In the genomic region with DNA sequence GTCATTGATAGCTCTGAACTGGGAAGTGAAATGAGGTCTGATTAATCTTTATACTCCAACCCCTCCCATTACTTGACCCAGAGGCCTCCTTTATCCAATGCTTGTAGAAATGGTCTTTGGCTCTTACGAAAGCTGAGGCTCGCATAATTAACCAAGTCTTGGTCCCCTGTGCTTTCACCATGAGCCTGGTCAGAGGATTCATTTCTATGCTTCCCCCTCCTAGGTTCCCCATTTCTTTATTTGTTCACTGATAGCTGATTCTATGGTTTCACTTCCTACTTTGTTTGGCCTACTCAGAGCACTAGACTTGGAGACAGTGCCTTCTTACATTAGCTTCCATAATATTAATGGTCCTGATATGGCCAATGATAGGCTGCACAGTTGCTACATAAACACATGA, we compare ENCODE assay signal across 19 mouse cellular contexts. TPM values are rescaled to one million over a fixed set of nuclear protein-coding genes. Genes with fewer than 3 reads are reported as not detected.
A peak's percentile ranks its signal among the peaks of the same experiment; 100 is the strongest.
DNase-seq lines count a peak whose midpoint lies in the region; ATAC-seq and TF ChIP-seq lines count a peak whose summit lies in the region.
"Had no signal": no experiment of that assay in that cellular context is flagged by ENCODE, and none has a peak within 500 bp of the region (broad histone marks: within the 10 kb centered on the region; RNA-seq: fewer than 3 reads in every experiment).

No protein-coding gene starts in this region.

- no peaks in the 10 kb centered on the region for H3K79me2 ChIP-seq in macrophage (ENCODE audit: inconsistent target)

- peak; percentile 96 for DNase-seq in heart, adult 11 months
- DNase-seq in heart, embryonic 10.5 days (ENCODE audit: low spot score), result no peak
- DNase-seq in liver, postnatal 0 days, result no peak
- no peak for DNase-seq in liver, embryonic 11.5 days (ENCODE audit: low spot score)
- DNase-seq in stomach, postnatal 0 days (ENCODE audit: low spot score), result no peak
- no peak for DNase-seq in ovary, adult 18-20 months (ENCODE audit: low spot score)
- no peak for DNase-seq in kidney, postnatal 36 days
- DNase-seq: cerebellum, adult 11 months; gastrocnemius, postnatal 36 days; kidney, adult 11 months; kidney, postnatal 4 days had no signal

- no peak overlapping the region for H3K4me2 ChIP-seq in liver, postnatal 0 days (ENCODE audit: low read depth, low read length)
- no peak overlapping the region for H3K4me2 ChIP-seq in liver, embryonic 11.5 days
- no peak overlapping the region for H3K4me2 ChIP-seq in stomach, postnatal 0 days (replicated peaks; ENCODE audit: low read depth)
- H3K4me2 ChIP-seq: embryonic facial prominence, embryonic 15.5 days; forebrain, embryonic 12.5 days; heart, embryonic 15.5 days; hindbrain, embryonic 12.5 days; neural tube, embryonic 13.5 days; stomach, embryonic 15.5 days had no signal

- 87% methylated on average over 2 of the region's 2 CpGs for WGBS in heart, embryonic 10.5 days
- WGBS in liver, postnatal 0 days (ENCODE audit: insufficient replicate concordance), result 73% methylated on average over 2 of the region's 2 CpGs
- 72% methylated on average over 2 of the region's 2 CpGs for WGBS in liver, embryonic 11.5 days
- 0% methylated on average over 2 of the region's 2 CpGs for WGBS in macrophage (ENCODE audit: missing documents)
- 80% methylated on average over 2 of the region's 2 CpGs for WGBS in stomach, postnatal 0 days

- H3K4me1 ChIP-seq in heart, embryonic 10.5 days, result no peaks in the 10 kb centered on the region
- H3K4me1 ChIP-seq in liver, postnatal 0 days (ENCODE audit: insufficient read depth), result no peaks in the 10 kb centered on the region
- no peaks in the 10 kb centered on the region for H3K4me1 ChIP-seq in liver, embryonic 11.5 days (replicated peaks; ENCODE audit: control insufficient read depth, insufficient read depth, low read length)
- H3K4me1 ChIP-seq in stomach, postnatal 0 days (replicated peaks; ENCODE audit: control insufficient read depth, insufficient read depth), result no peaks in the 10 kb centered on the region
- H3K4me1 ChIP-seq: embryonic facial prominence, embryonic 15.5 days; forebrain, embryonic 12.5 days; heart, embryonic 15.5 days; hindbrain, embryonic 12.5 days; neural tube, embryonic 13.5 days; stomach, embryonic 15.5 days had no signal

- peak; percentile 64 for ATAC-seq in liver, postnatal 0 days
- no peak for ATAC-seq in liver, embryonic 11.5 days (replicated peaks; ENCODE audit: low FRiP score)
- ATAC-seq in stomach, postnatal 0 days (ENCODE audit: low FRiP score, low TSS enrichment), result 0 out of 2 replicates have a peak, but pooled peaks have one; percentile 26
- ATAC-seq: Patski had no signal

- H3K9ac ChIP-seq in liver, postnatal 0 days (replicated peaks), result no peak overlapping the region
- no peak overlapping the region for H3K9ac ChIP-seq in liver, embryonic 11.5 days (ENCODE audit: low read depth, low read length)
- no peak overlapping the region for H3K9ac ChIP-seq in stomach, postnatal 0 days (ENCODE audit: low read length)
- H3K9ac ChIP-seq: embryonic facial prominence, embryonic 15.5 days; forebrain, embryonic 12.5 days; heart, embryonic 15.5 days; hindbrain, embryonic 12.5 days; neural tube, embryonic 13.5 days; stomach, embryonic 15.5 days had no signal

- H3K27ac ChIP-seq in heart, embryonic 10.5 days, result no peak overlapping the region
- no peak overlapping the region for H3K27ac ChIP-seq in liver, postnatal 0 days (ENCODE audit: low read depth)
- no peak overlapping the region for H3K27ac ChIP-seq in liver, embryonic 11.5 days (ENCODE audit: low read depth, low read length)
- H3K27ac ChIP-seq in macrophage, result peak overlapping the region; percentile 98
- no peak overlapping the region for H3K27ac ChIP-seq in stomach, postnatal 0 days (replicated peaks)
- H3K27ac ChIP-seq: embryonic facial prominence, embryonic 15.5 days; forebrain, embryonic 12.5 days; heart, embryonic 15.5 days; hindbrain, embryonic 12.5 days; neural tube, embryonic 13.5 days; stomach, embryonic 15.5 days had no signal

- H3K4me3 ChIP-seq in heart, embryonic 10.5 days, result no peak overlapping the region
- no peak overlapping the region for H3K4me3 ChIP-seq in liver, postnatal 0 days (ENCODE audit: low read depth, low read length)
- H3K4me3 ChIP-seq in liver, embryonic 11.5 days (ENCODE audit: low read depth, low read length), result no peak overlapping the region
- no peak overlapping the region for H3K4me3 ChIP-seq in macrophage (ENCODE audit: inconsistent target)
- no peak overlapping the region for H3K4me3 ChIP-seq in stomach, postnatal 0 days (ENCODE audit: low read depth, low read length)
- H3K4me3 ChIP-seq: embryonic facial prominence, embryonic 15.5 days; forebrain, embryonic 12.5 days; heart, embryonic 15.5 days; hindbrain, embryonic 12.5 days; neural tube, embryonic 13.5 days; stomach, embryonic 15.5 days had no signal

- no peak for TF ChIP-seq EP300 in liver, postnatal 0 days (IDR thresholded peaks at IDR 0.05; ENCODE audit: low read depth)
- no peak for TF ChIP-seq EP300 in stomach, postnatal 0 days (optimal IDR thresholded peaks at IDR 0.05)

- H3K27me3 ChIP-seq in heart, embryonic 10.5 days (ENCODE audit: insufficient read depth, poor library complexity, severe bottlenecking), result no peaks in the 10 kb centered on the region
- H3K27me3 ChIP-seq in liver, postnatal 0 days (ENCODE audit: insufficient read depth, low read length), result no peaks in the 10 kb centered on the region
- H3K27me3 ChIP-seq in liver, embryonic 11.5 days (replicated peaks; ENCODE audit: control insufficient read depth, insufficient read depth, low read length), result no peaks in the 10 kb centered on the region
- no peaks in the 10 kb centered on the region for H3K27me3 ChIP-seq in stomach, postnatal 0 days (ENCODE audit: control insufficient read depth, insufficient read depth, low read length)
- H3K27me3 ChIP-seq: embryonic facial prominence, embryonic 15.5 days; forebrain, embryonic 12.5 days; heart, embryonic 15.5 days; hindbrain, embryonic 12.5 days; neural tube, embryonic 13.5 days; stomach, embryonic 15.5 days had no signal

- no peak for TF ChIP-seq CTCF in liver, postnatal 0 days (IDR thresholded peaks at IDR 0.05; ENCODE audit: low read depth)
- TF ChIP-seq CTCF in stomach, postnatal 0 days (IDR thresholded peaks at IDR 0.05; ENCODE audit: low read depth), result no peak

- H3K9me3 ChIP-seq in heart, embryonic 10.5 days, result no peaks in the 10 kb centered on the region
- H3K9me3 ChIP-seq in liver, postnatal 0 days (ENCODE audit: low read length), result no peaks in the 10 kb centered on the region
- H3K9me3 ChIP-seq in liver, embryonic 11.5 days (ENCODE audit: control insufficient read depth, low read length), result no peaks in the 10 kb centered on the region
- H3K9me3 ChIP-seq in stomach, postnatal 0 days (ENCODE audit: control insufficient read depth, low read length), result no peaks in the 10 kb centered on the region
- H3K9me3 ChIP-seq: embryonic facial prominence, embryonic 15.5 days; forebrain, embryonic 12.5 days; heart, embryonic 15.5 days; hindbrain, embryonic 12.5 days; neural tube, embryonic 13.5 days; stomach, embryonic 15.5 days had no signal

- no peaks in the 10 kb centered on the region for H3K36me3 ChIP-seq in heart, embryonic 10.5 days
- no peaks in the 10 kb centered on the region for H3K36me3 ChIP-seq in liver, postnatal 0 days (replicated peaks; ENCODE audit: insufficient read depth, low read length)
- no peaks in the 10 kb centered on the region for H3K36me3 ChIP-seq in liver, embryonic 11.5 days (ENCODE audit: control insufficient read depth, insufficient read depth, low read length)
- H3K36me3 ChIP-seq in macrophage (ENCODE audit: inconsistent target), result no peaks in the 10 kb centered on the region
- H3K36me3 ChIP-seq in stomach, postnatal 0 days (ENCODE audit: control insufficient read depth, insufficient read depth, low read length), result no peaks in the 10 kb centered on the region
- H3K36me3 ChIP-seq: embryonic facial prominence, embryonic 15.5 days; forebrain, embryonic 12.5 days; heart, embryonic 15.5 days; hindbrain, embryonic 12.5 days; neural tube, embryonic 13.5 days; stomach, embryonic 15.5 days had no signal

RNA-seq across cellular contexts. Expression of gene Pid1, which starts 13.7 kb away (rescaled TPM):
- polyA plus RNA-seq in heart, embryonic 10.5 days (2016; fragmentation: Nextera tagmentation; extraction: Ambion mirVana), result 2.4 and 9.7 TPM in 2 replicates
- polyA plus RNA-seq in liver, postnatal 0 days (2015; fragmentation: Nextera tagmentation; extraction: Ambion mirVana), result 35.3 and 38.9 TPM in 2 replicates
- polyA plus RNA-seq in liver, embryonic 11.5 days (2014; fragmentation: Nextera tagmentation; extraction: Ambion mirVana), result 20.6 and 20.7 TPM in 2 replicates
- total RNA-seq in macrophage (2018; cell fraction: chromatin; rRNA removed), result 100 to 1,000 TPM; 298 to 910 (median 469) TPM
- total RNA-seq in macrophage (2018; cell fraction: cytosol; rRNA removed), result 100 to 1,000 TPM in 15 of 26 experiments, 10 to 100 TPM in 11; 81.2 to 152 (median 112) TPM
- total RNA-seq in macrophage (2018; cell fraction: nucleus; rRNA removed), result 1,000 to 10,000 TPM in 1 of 26 experiments, 100 to 1,000 TPM in 25; 194 to 1,029 (median 383) TPM
- 107 to 216 TPM (median 113 TPM) in 3 replicates for polyA plus RNA-seq in macrophage (2018)
- 13.5 and 15.8 TPM in 2 replicates for polyA plus RNA-seq in stomach, postnatal 0 days (2015; fragmentation: Nextera tagmentation; extraction: Ambion mirVana)
